Mouse (Mus musculus) liver, postnatal 0 days (tissue): ENCODE data around the gene Vgll3.

ENCODE experiments used
- CTCF ChIP-seq: sonication (generic); IDR thresholded peaks from 2 replicates; pipeline ENCODE4 v1.5.1; 2016; ENCODE audit warnings: antibody characterized with exemption, low read depth
- EP300 ChIP-seq: IDR thresholded peaks from 2 replicates; pipeline ENCODE4 v1.6.1; 2016; ENCODE audit warnings: antibody characterized with exemption, low read depth, mild to moderate bottlenecking

- no peak for TF ChIP-seq CTCF
- TF ChIP-seq EP300, result no peak
These were observed at the start of gene Vgll3 for GRCm38 (mm10) chr16:65814918-65815881.
